Mouse (Mus musculus) embryonic facial prominence, embryonic 11.5 days (tissue): Measurements from ENCODE around the gene Ppm1n. TPM values are rescaled to one million over a fixed set of nuclear protein-coding genes. Genes with fewer than 3 reads are reported as not detected.

Experiments
- ATAC-seq: fragments of 200-750 bp; cut with Nextera tagmentation; replicated peaks from 2 replicates; pipeline ENCODE4 v1.8.0; 2017; ENCODE audit warnings: low read depth; ENCODE audit not compliant: insufficient number of reproducible peaks, low FRiP score, low TSS enrichment
- DNase-seq: peaks from one replicate; pipeline ENCODE4 v3.0.0-alpha.2; 2015; ENCODE audit warnings: low spot score
- H3K27ac ChIP-seq: fragments of 300-500 bp; sonication (generic); replicated peaks from 2 replicates; pipeline ENCODE4 v1.5.1; 2014; ENCODE audit warnings: mild to moderate bottlenecking, low read depth, low read length, control low read depth
- H3K27me3 ChIP-seq: fragments of 300-500 bp; sonication (generic); 2 replicates; pipeline ENCODE4 v1.6.1; 2014; ENCODE audit warnings: mild to moderate bottlenecking, low read length, moderate library complexity, mixed read lengths; ENCODE audit not compliant: control insufficient read depth, insufficient read depth
- H3K36me3 ChIP-seq: fragments of 300-500 bp; sonication (generic); replicated peaks from 2 replicates; pipeline ENCODE4 v1.6.1; 2014; ENCODE audit warnings: low read depth, mild to moderate bottlenecking, low read length, moderate library complexity, mixed read lengths; ENCODE audit not compliant: control insufficient read depth, insufficient read depth
- H3K4me1 ChIP-seq: fragments of 300-500 bp; sonication (generic); 2 replicates; pipeline ENCODE4 v1.6.1; 2014; ENCODE audit warnings: low read length, mixed read lengths; ENCODE audit not compliant: control insufficient read depth, insufficient read depth
- H3K4me2 ChIP-seq: fragments of 300-500 bp; sonication (generic); 2 replicates; pipeline ENCODE4 v1.6.1; 2014; ENCODE audit warnings: low read depth, mild to moderate bottlenecking, control low read depth, low read length, moderate library complexity
- H3K4me3 ChIP-seq: fragments of 300-500 bp; sonication (generic); 2 replicates; pipeline ENCODE4 v1.5.1; 2014; ENCODE audit warnings: low read depth, low read length, control low read depth
- H3K9ac ChIP-seq: fragments of 300-500 bp; sonication (generic); replicated peaks from 2 replicates; pipeline ENCODE4 v1.6.1; 2014; ENCODE audit warnings: mild to moderate bottlenecking, control low read depth, low read length
- H3K9me3 ChIP-seq: fragments of 300-500 bp; sonication (generic); replicated peaks from 2 replicates; pipeline ENCODE4 v1.6.1; 2016; ENCODE audit warnings: mild to moderate bottlenecking, low read length, inconsistent platforms, mixed read lengths; ENCODE audit not compliant: control insufficient read depth
- WGBS: fragments of 180-500 bp; shearing (Covaris S2); extraction: QIAGEN DNeasy Blood & Tissue Kit; methylation state at CpG from one replicate; pipeline ENCODE4 v1.1.7; 2014; 5-methylcytosine and 5-hydroxymethylcytosine counted together
- polyA plus RNA-seq: library from polyadenylated mRNA; unstranded; fragments of >200 nt; fragmentation: Nextera tagmentation; extraction: Ambion mirVana; gene quantifications from 2 replicates; pipeline ENCODE4 v1.2.1, GENCODE M21; 2014

Ppm1n gene
- polyA plus RNA-seq, 1 experiment from 2014 or later: not detected

- Histone ChIP-seq H3K4me3 (peak overlapping the region; percentile 29; the same call in 1 of the 2 replicates), H3K27ac (no peak overlapping the region), H3K4me1 (peaks cover 6% of the 10 kb centered on the region), H3K9ac (no peak overlapping the region), H3K4me2 (peak overlapping the region; percentile 30), H3K36me3 (no peaks in the 10 kb centered on the region), H3K27me3 (peaks cover 36% of the 10 kb centered on the region), H3K9me3 (no peaks in the 10 kb centered on the region)
- DNase-seq (peak; percentile 88), ATAC-seq (peak; percentile 65)
- WGBS: under 1% methylated on average over 29 of the region's 29 CpGs
Observed at GRCm38 (mm10) chr7:19300501-19301421, 20.9 kb upstream of the Ppm1n start.

- Histone ChIP-seq H3K9ac (no peak overlapping the region), H3K36me3 (no peaks in the 10 kb centered on the region)
Observed at GRCm38 (mm10) chr7:19299194-19299593, 19.3 kb upstream of the Ppm1n start.

GRCm38 (mm10) chr7:19297794-19298193 lies 17.9 kb upstream of the Ppm1n start:
- Histone ChIP-seq H3K27me3 (peaks cover 10% of the 10 kb centered on the region), H3K4me2 (no peak overlapping the region), H3K27ac (no peak overlapping the region), H3K9me3 (no peaks in the 10 kb centered on the region), H3K9ac (no peak overlapping the region), H3K36me3 (no peaks in the 10 kb centered on the region), H3K4me1 (no peaks in the 10 kb centered on the region), H3K4me3 (no peak overlapping the region)
- DNase-seq: no peak
- 93% methylated on average over 5 of the region's 5 CpGs for WGBS
- no peak for ATAC-seq

More at GRCm38 (mm10) chr7:19299194-19299593, 19.3 kb upstream of the Ppm1n start:
- no peaks in the 10 kb centered on the region for H3K4me1 ChIP-seq
- 25% methylated on average over 3 of the region's 3 CpGs for WGBS
- H3K27ac ChIP-seq: no peak overlapping the region
- ATAC-seq (no peak), DNase-seq (peak; percentile 68)
- peaks cover 22% of the 10 kb centered on the region for H3K27me3 ChIP-seq
- H3K4me3 ChIP-seq: no peak overlapping the region
- H3K9me3 ChIP-seq: no peaks in the 10 kb centered on the region
- no peak overlapping the region for H3K4me2 ChIP-seq

- Histone ChIP-seq H3K4me3 (no peak overlapping the region), H3K36me3 (no peaks in the 10 kb centered on the region), H3K4me1 (no peaks in the 10 kb centered on the region), H3K4me2 (no peak overlapping the region), H3K27me3 (peaks cover 4% of the 10 kb centered on the region; the same call in 1 of the 2 replicates), H3K9ac (no peak overlapping the region), H3K9me3 (no peaks in the 10 kb centered on the region), H3K27ac (no peak overlapping the region)
- 87% methylated on average over 6 of the region's 6 CpGs for WGBS
- DNase-seq: no peak
- no peak for ATAC-seq
Observed at GRCm38 (mm10) chr7:19297034-19297433, 17.2 kb upstream of the Ppm1n start.

- H3K36me3 ChIP-seq: no peaks in the 10 kb centered on the region
- H3K27ac ChIP-seq: no peak overlapping the region
- ATAC-seq (peak; percentile 54), DNase-seq (peak; percentile 98)
- no peaks in the 10 kb centered on the region for H3K9me3 ChIP-seq
- no peak overlapping the region; the same call in 1 of the 2 replicates for H3K4me3 ChIP-seq
- H3K4me2 ChIP-seq: peak overlapping the region; percentile 26
- H3K27me3 ChIP-seq: no peaks in the 10 kb centered on the region
- WGBS: 12% methylated on average over 21 of the region's 22 CpGs
- H3K9ac ChIP-seq: peak overlapping the region; percentile 14
- no peaks in the 10 kb centered on the region; the same call in 1 of the 2 replicates for H3K4me1 ChIP-seq
Observed at GRCm38 (mm10) chr7:19295503-19296185, 15.8 kb upstream of the Ppm1n start.

GRCm38 (mm10) chr7:19290969-19291596 lies 11.2 kb upstream of the Ppm1n start:
- ATAC-seq: no peak
- Histone ChIP-seq H3K9ac (peak overlapping the region; percentile 46; the same call in 1 of the 2 replicates), H3K27me3 (no peaks in the 10 kb centered on the region), H3K27ac (peak overlapping the region; percentile 3; the same call in 1 of the 2 replicates), H3K4me2 (peak overlapping the region; percentile 56), H3K4me1 (no peaks in the 10 kb centered on the region; the same call in 1 of the 2 replicates), H3K4me3 (peak overlapping the region; percentile 26), H3K9me3 (no peaks in the 10 kb centered on the region), H3K36me3 (no peaks in the 10 kb centered on the region)
- DNase-seq: peak; percentile 53
- WGBS: under 1% methylated on average over 20 of the region's 20 CpGs

GRCm38 (mm10) chr7:19284763-19285162 lies 4.9 kb upstream of the Ppm1n start:
- Histone ChIP-seq H3K4me1 (peaks cover under 1% of the 10 kb centered on the region; the same call in 1 of the 2 replicates), H3K27ac (no peak overlapping the region), H3K36me3 (no peaks in the 10 kb centered on the region), H3K27me3 (peaks cover 10% of the 10 kb centered on the region), H3K9me3 (no peaks in the 10 kb centered on the region), H3K4me3 (no peak overlapping the region), H3K4me2 (no peak overlapping the region), H3K9ac (no peak overlapping the region)
- ATAC-seq (no peak), DNase-seq (peak; percentile 70)
- WGBS: 23% methylated on average over 4 of the region's 4 CpGs
